Mouse (Mus musculus) CH12.LX (cell line): Measurements from ENCODE around the gene Nf1.

Experiments
- GABPA ChIP-seq: IDR thresholded peaks from 2 replicates; pipeline ENCODE4 v1.6.1; 2012; ENCODE audit warnings: low read depth, low read length, improper control_type of control experiment, inconsistent platforms; ENCODE audit not compliant: insufficient replicate concordance
- NELFE ChIP-seq: IDR thresholded peaks from 2 replicates; pipeline ENCODE4 v1.6.1; 2011; ENCODE audit warnings: low read depth, low read length, improper control_type of control experiment

DNA sequence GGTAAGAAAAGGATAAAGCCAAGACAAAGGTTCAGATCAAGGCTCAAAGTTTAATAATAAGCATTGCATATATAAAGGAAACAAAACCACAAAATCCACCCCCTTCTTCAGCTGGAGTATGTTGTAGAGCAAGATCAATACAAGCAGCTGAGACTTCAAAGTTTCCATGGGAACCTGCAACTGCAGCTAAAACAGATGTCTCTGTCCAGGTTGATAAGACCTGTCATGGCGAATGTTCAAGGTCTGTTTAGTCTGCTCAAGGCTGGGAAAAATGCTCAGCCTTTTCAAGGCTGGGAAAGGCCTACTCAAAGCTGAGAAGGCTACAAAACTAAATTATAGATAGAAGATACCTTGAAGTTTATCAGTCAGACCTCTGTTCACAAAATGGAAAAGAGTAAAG, 213.1 kb downstream of the Nf1 start:
- TF ChIP-seq GABPA (no peak), NELFE (no peak)
